Mouse (Mus musculus): ENCODE measurements around the gene Ank3. TPM values are rescaled to one million over a fixed set of nuclear protein-coding genes. Genes with fewer than 3 reads are reported as not detected.

Ank3 gene
- polyA plus RNA-seq, 2 experiments, result 3.1 to 5.3 TPM

DNA sequence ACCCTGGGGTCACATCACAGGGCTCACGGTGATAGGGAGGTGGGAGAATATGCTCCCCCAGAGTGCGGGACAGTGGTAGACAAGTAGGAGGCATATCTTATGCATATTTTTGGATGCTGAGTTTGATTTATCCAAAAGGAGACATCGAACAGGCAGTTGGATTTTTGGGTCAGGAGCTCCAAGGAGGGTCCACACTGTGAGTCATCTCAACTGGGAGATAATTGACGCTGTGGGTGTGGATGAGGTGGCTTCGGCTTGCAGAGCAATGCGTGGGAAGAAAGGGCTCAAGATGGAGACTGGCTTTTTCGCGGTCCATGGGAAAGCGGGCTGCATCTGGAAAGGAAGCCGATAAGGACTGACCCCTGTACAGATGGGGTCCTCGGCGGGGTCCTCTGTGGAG lies 290.5 kb downstream of the Ank3 start:
- no peak overlapping the region for H3K27ac ChIP-seq
- DNase-seq (ENCODE audit: low read depth in 3 of 3, low spot score in 3 of 3), result no peak
- H3K4me3 ChIP-seq (ENCODE audit: insufficient read depth in 1 of 2, low read depth in 2 of 2, low read length in 2 of 2), result no peak overlapping the region
- no peak overlapping the region for H3K4me2 ChIP-seq (ENCODE audit: low read depth)
- WGBS (ENCODE audit: insufficient replicate concordance), result 65% methylated on average over 12 of the region's 12 CpGs
- no peaks in the 10 kb centered on the region for H3K4me1 ChIP-seq (replicated peaks; ENCODE audit: control insufficient read depth in 2 of 2, insufficient read depth in 2 of 2, low read length in 1 of 2)
- H3K9me3 ChIP-seq (ENCODE audit: control insufficient read depth, low read length), result no peaks in the 10 kb centered on the region
- H3K36me3 ChIP-seq (replicated peaks; ENCODE audit: control insufficient read depth, insufficient read depth, low read depth), result no peaks in the 10 kb centered on the region
- no peak for ATAC-seq (ENCODE audit: insufficient read depth)
- H3K27me3 ChIP-seq (ENCODE audit: control insufficient read depth, insufficient read depth, low read length), result no peaks in the 10 kb centered on the region
- H3K9ac ChIP-seq (replicated peaks), result no peak overlapping the region
- TF ChIP-seq CTCF (IDR thresholded peaks at IDR 0.05; ENCODE audit: low read depth) (no peak), EP300 (IDR thresholded peaks at IDR 0.05; ENCODE audit: low read depth) (no peak)

DNA sequence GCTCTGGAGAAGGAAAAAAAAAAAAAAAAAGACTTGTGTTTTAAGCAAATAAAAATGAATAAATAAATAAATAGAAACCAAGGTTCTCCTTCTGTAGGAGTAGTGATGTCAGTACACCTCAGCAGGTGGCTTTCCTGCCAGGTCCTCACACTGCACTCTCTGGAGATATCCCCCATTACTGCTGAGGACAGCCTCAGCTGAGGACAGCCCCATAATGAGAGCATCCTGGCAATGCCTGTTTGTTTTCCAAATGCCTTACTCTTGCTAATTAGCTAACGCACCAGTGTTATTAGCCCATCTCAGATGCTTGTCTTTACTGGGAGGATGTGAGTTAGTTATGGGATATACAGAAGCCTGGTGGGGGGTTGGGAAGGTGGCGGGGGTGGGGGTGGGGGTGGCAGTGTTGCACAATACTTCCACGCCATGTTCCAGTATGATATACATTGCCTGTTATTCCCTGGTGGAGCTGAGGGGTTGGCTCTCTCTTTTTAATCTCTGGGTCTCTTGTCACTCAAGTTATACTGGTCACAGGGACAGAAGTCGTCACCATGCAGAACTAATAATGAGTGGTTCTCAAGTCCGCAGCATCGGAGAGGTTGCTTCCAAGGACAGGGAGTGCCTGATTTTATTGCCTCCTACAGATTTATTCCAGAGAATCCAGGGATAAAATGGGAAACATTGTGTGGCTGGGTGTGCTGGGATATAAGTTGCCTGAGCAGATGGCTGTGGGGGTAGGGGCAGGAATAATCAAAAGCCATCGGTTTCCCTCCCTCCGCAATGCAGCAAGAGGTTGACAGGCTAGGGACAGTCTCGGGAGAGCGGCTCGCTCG lies 291.8 kb downstream of the Ank3 start:
- ATAC-seq (ENCODE audit: insufficient read depth), result no peak
- Histone ChIP-seq H3K4me1 (replicated peaks; ENCODE audit: control insufficient read depth in 2 of 2, insufficient read depth in 2 of 2, low read length in 1 of 2) (no peaks in the 10 kb centered on the region), H3K36me3 (replicated peaks; ENCODE audit: control insufficient read depth, insufficient read depth, low read depth) (no peaks in the 10 kb centered on the region), H3K4me3 (ENCODE audit: insufficient read depth in 1 of 2, low read depth in 2 of 2, low read length in 2 of 2) (no peak overlapping the region), H3K9ac (replicated peaks) (no peak overlapping the region), H3K4me2 (ENCODE audit: low read depth) (no peak overlapping the region), H3K27ac (no peak overlapping the region), H3K27me3 (ENCODE audit: control insufficient read depth, insufficient read depth, low read length) (no peaks in the 10 kb centered on the region), H3K9me3 (ENCODE audit: control insufficient read depth, low read length) (no peaks in the 10 kb centered on the region)
- 13% methylated on average over 12 of the region's 12 CpGs for WGBS (ENCODE audit: insufficient replicate concordance)
- TF ChIP-seq CTCF (IDR thresholded peaks at IDR 0.05; ENCODE audit: low read depth) (no peak), EP300 (IDR thresholded peaks at IDR 0.05; ENCODE audit: low read depth) (no peak)
- DNase-seq (ENCODE audit: low read depth in 3 of 3, low spot score in 3 of 3), result no peak

DNA sequence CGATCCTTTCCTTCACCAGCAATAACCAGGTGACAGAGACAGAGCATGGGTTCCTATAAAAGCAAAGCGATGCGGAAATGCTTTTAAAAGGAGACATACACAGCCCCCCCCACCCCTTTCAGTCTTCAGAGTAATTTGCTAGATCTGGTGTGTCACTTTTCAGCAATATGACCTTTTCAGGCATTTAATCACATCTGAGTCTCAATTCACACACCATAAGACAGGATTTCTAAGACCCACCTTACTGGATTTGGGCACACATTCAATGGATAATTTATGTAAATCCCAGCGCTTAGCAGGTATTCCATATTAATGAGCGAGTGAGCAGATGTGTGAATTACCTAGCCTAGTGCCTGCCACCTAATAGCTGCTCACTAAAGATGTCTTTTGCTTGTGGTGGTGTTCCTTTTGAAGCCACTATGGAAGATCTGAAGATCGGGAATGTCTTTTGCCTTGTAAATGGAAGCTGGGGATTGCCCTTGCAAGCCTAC lies 292.4 kb downstream of the Ank3 start:
- H3K27me3 ChIP-seq (ENCODE audit: control insufficient read depth, insufficient read depth, low read length), result no peaks in the 10 kb centered on the region
- ATAC-seq (ENCODE audit: insufficient read depth) (no peak), DNase-seq (ENCODE audit: low read depth in 3 of 3, low spot score in 3 of 3) (no peak)
- WGBS (ENCODE audit: insufficient replicate concordance), result 18% methylated on average over 6 of the region's 6 CpGs
- H3K4me3 ChIP-seq (ENCODE audit: insufficient read depth in 1 of 2, low read depth in 2 of 2, low read length in 2 of 2), result no peak overlapping the region
- no peaks in the 10 kb centered on the region for H3K36me3 ChIP-seq (replicated peaks; ENCODE audit: control insufficient read depth, insufficient read depth, low read depth)
- H3K4me2 ChIP-seq (ENCODE audit: low read depth), result no peak overlapping the region
- H3K9ac ChIP-seq (replicated peaks), result no peak overlapping the region
- H3K4me1 ChIP-seq (replicated peaks; ENCODE audit: control insufficient read depth in 2 of 2, insufficient read depth in 2 of 2, low read length in 1 of 2), result no peaks in the 10 kb centered on the region
- H3K27ac ChIP-seq, result no peak overlapping the region
- TF ChIP-seq EP300 (IDR thresholded peaks at IDR 0.05; ENCODE audit: low read depth), result no peak
- no peak for TF ChIP-seq CTCF (IDR thresholded peaks at IDR 0.05; ENCODE audit: low read depth)
- no peaks in the 10 kb centered on the region for H3K9me3 ChIP-seq (ENCODE audit: control insufficient read depth, low read length)

DNA sequence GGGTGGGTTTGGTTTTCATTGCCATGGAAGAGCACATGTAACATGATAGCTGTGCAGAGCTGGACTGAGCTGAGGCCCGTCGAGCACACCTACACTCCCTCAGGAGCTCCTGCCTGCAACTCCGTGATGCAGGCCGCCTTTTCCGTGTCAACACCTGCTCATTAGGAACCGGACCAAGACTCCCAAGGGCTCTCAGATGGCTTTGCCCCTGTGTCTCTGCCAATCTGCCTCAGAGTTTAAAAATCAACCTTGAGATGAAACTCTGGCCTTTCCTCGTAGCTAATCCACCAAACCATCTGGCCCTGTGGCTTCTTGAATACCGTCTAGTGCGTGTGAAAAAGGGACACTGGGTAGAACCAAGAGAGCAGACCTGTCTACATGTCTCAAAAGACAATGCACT lies 297.4 kb downstream of the Ank3 start:
- 75% methylated on average over 9 of the region's 9 CpGs for WGBS (ENCODE audit: insufficient replicate concordance)
- H3K9me3 ChIP-seq (ENCODE audit: control insufficient read depth, low read length), result no peaks in the 10 kb centered on the region
- ATAC-seq (ENCODE audit: insufficient read depth), result no peak
- no peak for TF ChIP-seq EP300 (IDR thresholded peaks at IDR 0.05; ENCODE audit: low read depth)
- no peak for TF ChIP-seq CTCF (IDR thresholded peaks at IDR 0.05; ENCODE audit: low read depth)
- no peak overlapping the region for H3K9ac ChIP-seq (replicated peaks)
- H3K27ac ChIP-seq, result no peak overlapping the region
- no peak overlapping the region for H3K4me2 ChIP-seq (ENCODE audit: low read depth)
- H3K4me3 ChIP-seq (ENCODE audit: insufficient read depth in 1 of 2, low read depth in 2 of 2, low read length in 2 of 2), result no peak overlapping the region
- no peaks in the 10 kb centered on the region for H3K27me3 ChIP-seq (ENCODE audit: control insufficient read depth, insufficient read depth, low read length)
- no peaks in the 10 kb centered on the region for H3K36me3 ChIP-seq (replicated peaks; ENCODE audit: control insufficient read depth, insufficient read depth, low read depth)
- H3K4me1 ChIP-seq (replicated peaks; ENCODE audit: control insufficient read depth in 2 of 2, insufficient read depth in 2 of 2, low read length in 1 of 2), result no peaks in the 10 kb centered on the region
- DNase-seq (ENCODE audit: low read depth in 3 of 3, low spot score in 3 of 3), result no peak

DNA sequence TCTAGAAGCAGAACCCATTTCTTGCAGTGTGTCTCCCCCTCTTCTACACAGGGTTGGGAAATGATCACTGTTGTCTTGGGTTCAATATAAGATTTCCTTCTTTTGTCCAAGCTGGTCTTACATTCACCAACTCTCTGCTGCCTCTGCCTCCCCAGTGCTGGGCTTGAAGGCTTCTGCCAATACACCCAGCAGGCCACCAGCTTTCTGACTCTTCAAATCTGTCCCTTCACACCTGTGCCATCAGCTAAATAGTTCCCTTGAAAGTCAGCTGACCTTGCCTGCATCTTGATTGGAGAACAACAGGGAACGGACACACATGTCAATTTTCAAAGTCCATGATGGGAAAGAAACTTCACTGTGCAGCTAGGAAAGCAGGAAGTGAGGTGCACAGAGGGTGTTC lies 300.1 kb downstream of the Ank3 start:
- H3K9ac ChIP-seq (replicated peaks), result no peak overlapping the region
- 47% methylated on average over 1 of the region's 1 CpGs for WGBS (ENCODE audit: insufficient replicate concordance)
- H3K9me3 ChIP-seq (ENCODE audit: control insufficient read depth, low read length), result no peaks in the 10 kb centered on the region
- no peaks in the 10 kb centered on the region for H3K27me3 ChIP-seq (ENCODE audit: control insufficient read depth, insufficient read depth, low read length)
- H3K4me2 ChIP-seq (ENCODE audit: low read depth), result no peak overlapping the region
- no peak overlapping the region for H3K4me3 ChIP-seq (ENCODE audit: insufficient read depth in 1 of 2, low read depth in 2 of 2, low read length in 2 of 2)
- no peak for TF ChIP-seq EP300 (IDR thresholded peaks at IDR 0.05; ENCODE audit: low read depth)
- TF ChIP-seq CTCF (IDR thresholded peaks at IDR 0.05; ENCODE audit: low read depth), result no peak
- no peaks in the 10 kb centered on the region for H3K36me3 ChIP-seq (replicated peaks; ENCODE audit: control insufficient read depth, insufficient read depth, low read depth)
- ATAC-seq (ENCODE audit: insufficient read depth) (no peak), DNase-seq (ENCODE audit: low read depth in 3 of 3, low spot score in 3 of 3) (no peak)
- H3K4me1 ChIP-seq (replicated peaks; ENCODE audit: control insufficient read depth in 2 of 2, insufficient read depth in 2 of 2, low read length in 1 of 2), result no peaks in the 10 kb centered on the region
- no peak overlapping the region for H3K27ac ChIP-seq
